Comparison of ENCODE assay signal across 8 mouse cellular contexts in genomic region chr8:13338901-13339645, GRCm38 (mm10). TPM values are rescaled to one million over a fixed set of nuclear protein-coding genes. Genes with fewer than 3 reads are reported as not detected.
DNase-seq lines count a peak whose midpoint lies in the region; ATAC-seq and TF ChIP-seq lines count a peak whose summit lies in the region.

No protein-coding gene starts in this region.

- peaks cover 4% of the 10 kb centered on the region; the same call in 1 of the 2 replicates for H3K4me1 ChIP-seq in forebrain, embryonic 11.5 days (replicated peaks; ENCODE audit: control insufficient read depth, insufficient read depth, low read length)
- peaks cover 14% of the 10 kb centered on the region for H3K4me1 ChIP-seq in hindbrain, embryonic 12.5 days
- peaks cover 21% of the 10 kb centered on the region for H3K4me1 ChIP-seq in limb, embryonic 15.5 days
- no peaks in the 10 kb centered on the region for H3K4me1 ChIP-seq in midbrain, postnatal 0 days (ENCODE audit: insufficient read depth, low read length)
- peaks cover 7% of the 10 kb centered on the region for H3K4me1 ChIP-seq in thymus, adult 2 months (replicated peaks; ENCODE audit: control insufficient read depth, insufficient read depth, low read length)

- peak overlapping the region; percentile 46 for H3K27ac ChIP-seq in forebrain, embryonic 11.5 days (ENCODE audit: low read depth, low read length)
- H3K27ac ChIP-seq in hindbrain, embryonic 12.5 days = peak overlapping the region; percentile 82
- peak overlapping the region; percentile 86 for H3K27ac ChIP-seq in limb, embryonic 15.5 days
- peak overlapping the region; percentile 83 for H3K27ac ChIP-seq in midbrain, postnatal 0 days (ENCODE audit: low read depth, low read length)
- H3K27ac ChIP-seq in thymus, adult 2 months (ENCODE audit: control insufficient read depth, insufficient read depth, low read length) = no peak overlapping the region

- peak overlapping the region; percentile 96 for H3K9ac ChIP-seq in forebrain, embryonic 11.5 days (ENCODE audit: low read length)
- peak overlapping the region; percentile 99 for H3K9ac ChIP-seq in hindbrain, embryonic 12.5 days
- H3K9ac ChIP-seq in limb, embryonic 15.5 days = peak overlapping the region; percentile 90
- H3K9ac ChIP-seq in midbrain, postnatal 0 days (replicated peaks; ENCODE audit: low read length, poor library complexity, severe bottlenecking) = peak overlapping the region; percentile 96

- peak; percentile 94 for DNase-seq in heart, adult 11 months
- no peak for DNase-seq in heart, adult 8-10 months (ENCODE audit: low spot score)
- peak; percentile 73 for DNase-seq in adrenal gland, postnatal 10 days
- peak; percentile 76 for DNase-seq in forebrain, embryonic 11.5 days (ENCODE audit: low spot score)
- DNase-seq in midbrain, postnatal 0 days (ENCODE audit: low spot score) = peak; percentile 7
- peak; percentile 44 for DNase-seq in thymus, adult 2 months

- TF ChIP-seq CTCF in midbrain, postnatal 0 days (IDR thresholded peaks at IDR 0.05) = no peak
- no peak for TF ChIP-seq CTCF in thymus, adult 2 months (IDR thresholded peaks at IDR 0.05; ENCODE audit: borderline replicate concordance, control insufficient read depth, extremely low read depth, insufficient read depth, low read length, poor library complexity)

- ATAC-seq in forebrain, embryonic 11.5 days (replicated peaks; ENCODE audit: low FRiP score) = peak; percentile 65
- peak; percentile 73 for ATAC-seq in hindbrain, embryonic 12.5 days (ENCODE audit: low FRiP score)
- ATAC-seq in limb, embryonic 15.5 days (ENCODE audit: insufficient number of reproducible peaks, low FRiP score, low TSS enrichment, low read depth) = peak; percentile 45; the same call in 1 of the 2 replicates
- peak; percentile 64 for ATAC-seq in midbrain, postnatal 0 days (ENCODE audit: low FRiP score)

- WGBS in forebrain, embryonic 11.5 days = under 1% methylated on average over 68 of the region's 70 CpGs
- under 1% methylated on average over 55 of the region's 70 CpGs for WGBS in hindbrain, embryonic 12.5 days
- WGBS in limb, embryonic 15.5 days = under 1% methylated on average over 68 of the region's 70 CpGs
- WGBS in midbrain, postnatal 0 days = under 1% methylated on average over 29 of the region's 70 CpGs
- WGBS in thymus, adult 2 months = 1% methylated on average over 70 of the region's 70 CpGs

- peaks cover 3% of the 10 kb centered on the region; the same call in 1 of the 2 replicates for H3K36me3 ChIP-seq in forebrain, embryonic 11.5 days (ENCODE audit: control insufficient read depth, insufficient read depth, low read length)
- H3K36me3 ChIP-seq in hindbrain, embryonic 12.5 days = peaks cover 30% of the 10 kb centered on the region
- H3K36me3 ChIP-seq in limb, embryonic 15.5 days = peaks cover 37% of the 10 kb centered on the region
- H3K36me3 ChIP-seq in midbrain, postnatal 0 days (ENCODE audit: insufficient read depth, low read length) = peaks cover 14% of the 10 kb centered on the region
- peaks cover 10% of the 10 kb centered on the region for H3K36me3 ChIP-seq in thymus, adult 2 months (ENCODE audit: control insufficient read depth, insufficient read depth, low read length)

- H3K4me2 ChIP-seq in forebrain, embryonic 11.5 days (ENCODE audit: low read depth, low read length, severe bottlenecking) = peak overlapping the region; percentile 79
- H3K4me2 ChIP-seq in hindbrain, embryonic 12.5 days (replicated peaks) = peak overlapping the region; percentile 87
- peak overlapping the region; percentile 76 for H3K4me2 ChIP-seq in limb, embryonic 15.5 days
- H3K4me2 ChIP-seq in midbrain, postnatal 0 days (ENCODE audit: low read depth, low read length, poor library complexity, severe bottlenecking) = peak overlapping the region; percentile 89

- H3K9me3 ChIP-seq in forebrain, embryonic 11.5 days (ENCODE audit: control insufficient read depth, low read length) = no peaks in the 10 kb centered on the region
- H3K9me3 ChIP-seq in hindbrain, embryonic 12.5 days (replicated peaks) = no peaks in the 10 kb centered on the region
- H3K9me3 ChIP-seq in limb, embryonic 15.5 days = no peaks in the 10 kb centered on the region
- no peaks in the 10 kb centered on the region for H3K9me3 ChIP-seq in midbrain, postnatal 0 days (ENCODE audit: low read length)

- no peaks in the 10 kb centered on the region for H3K27me3 ChIP-seq in forebrain, embryonic 11.5 days (ENCODE audit: control insufficient read depth, insufficient read depth, low read length)
- H3K27me3 ChIP-seq in hindbrain, embryonic 12.5 days = no peaks in the 10 kb centered on the region
- no peaks in the 10 kb centered on the region for H3K27me3 ChIP-seq in limb, embryonic 15.5 days
- no peaks in the 10 kb centered on the region for H3K27me3 ChIP-seq in midbrain, postnatal 0 days (ENCODE audit: insufficient read depth, low read length)
- H3K27me3 ChIP-seq in thymus, adult 2 months (ENCODE audit: control insufficient read depth, insufficient read depth, low read length) = no peaks in the 10 kb centered on the region

- peak overlapping the region; percentile 95 for H3K4me3 ChIP-seq in forebrain, embryonic 11.5 days (ENCODE audit: low read depth, low read length)
- peak overlapping the region; percentile 100 for H3K4me3 ChIP-seq in hindbrain, embryonic 12.5 days
- H3K4me3 ChIP-seq in limb, embryonic 15.5 days = peak overlapping the region; percentile 88
- H3K4me3 ChIP-seq in midbrain, postnatal 0 days (ENCODE audit: low read depth, low read length) = peak overlapping the region; percentile 89
- H3K4me3 ChIP-seq in thymus, adult 2 months (ENCODE audit: control insufficient read depth, insufficient read depth, low read length) = peak overlapping the region; percentile 82

- TF ChIP-seq POLR2A in thymus, adult 2 months (IDR thresholded peaks at IDR 0.05; ENCODE audit: control insufficient read depth, extremely low read depth, insufficient read depth, low read length, poor library complexity) = no peak

RNA-seq across cellular contexts. Expression of gene Tfdp1, which starts 0.5 kb away (rescaled TPM):
- 10 to 100 TPM; 34.4 to 43.9 (median 38.3) TPM for total RNA-seq in heart, adult 8-10 months (2022)
- 10 to 100 TPM; 69.5 to 70.8 TPM for total RNA-seq in adrenal gland, postnatal 10 days (2021)
- 237 and 244 TPM in 2 replicates for polyA plus RNA-seq in forebrain, embryonic 11.5 days (2014; fragmentation: Nextera tagmentation; extraction: Ambion mirVana)
- polyA plus RNA-seq in hindbrain, embryonic 12.5 days (2016; fragmentation: Nextera tagmentation; extraction: Ambion mirVana) = 144 and 147 TPM in 2 replicates
- polyA plus RNA-seq in limb, embryonic 15.5 days (2015; fragmentation: Nextera tagmentation; extraction: Ambion mirVana) = 143 and 160 TPM in 2 replicates
- 58.6 and 59.6 TPM in 2 replicates for total RNA-seq in midbrain, postnatal 0 days (2014; rRNA removed)
- 72.4 and 75.4 TPM in 2 replicates for polyA plus RNA-seq in midbrain, postnatal 0 days (2015; fragmentation: Nextera tagmentation; extraction: Ambion mirVana)
- 123 and 141 TPM in 2 replicates for polyA plus RNA-seq in thymus, adult 2 months (2012; rRNA removed)

RNA-seq across cellular contexts. Expression of gene Tmco3, which starts 51.1 kb away (rescaled TPM):
- total RNA-seq in heart, adult 8-10 months (2022) = 10 to 100 TPM; 28.3 to 38.8 (median 33.8) TPM
- 10 to 100 TPM; 20.7 to 24.3 TPM for total RNA-seq in adrenal gland, postnatal 10 days (2021)
- polyA plus RNA-seq in forebrain, embryonic 11.5 days (2014; fragmentation: Nextera tagmentation; extraction: Ambion mirVana) = 40.0 and 40.8 TPM in 2 replicates
- 49.5 and 59.4 TPM in 2 replicates for polyA plus RNA-seq in hindbrain, embryonic 12.5 days (2016; fragmentation: Nextera tagmentation; extraction: Ambion mirVana)
- polyA plus RNA-seq in limb, embryonic 15.5 days (2015; fragmentation: Nextera tagmentation; extraction: Ambion mirVana) = 44.4 and 47.7 TPM in 2 replicates
- total RNA-seq in midbrain, postnatal 0 days (2014; rRNA removed) = 23.5 and 31.9 TPM in 2 replicates
- polyA plus RNA-seq in midbrain, postnatal 0 days (2015; fragmentation: Nextera tagmentation; extraction: Ambion mirVana) = 28.9 and 31.4 TPM in 2 replicates
- polyA plus RNA-seq in thymus, adult 2 months (2012; rRNA removed) = 16.7 and 22.4 TPM in 2 replicates

RNA-seq across cellular contexts. Expression of gene Dcun1d2, which starts 51.1 kb away (rescaled TPM):
- total RNA-seq in heart, adult 8-10 months (2022) = 10 to 100 TPM; 67.1 to 79.4 (median 73.3) TPM
- total RNA-seq in adrenal gland, postnatal 10 days (2021) = 10 to 100 TPM; 19.9 to 25.9 TPM
- 33.8 and 34.6 TPM in 2 replicates for polyA plus RNA-seq in forebrain, embryonic 11.5 days (2014; fragmentation: Nextera tagmentation; extraction: Ambion mirVana)
- 30.6 and 32.4 TPM in 2 replicates for polyA plus RNA-seq in hindbrain, embryonic 12.5 days (2016; fragmentation: Nextera tagmentation; extraction: Ambion mirVana)
- polyA plus RNA-seq in limb, embryonic 15.5 days (2015; fragmentation: Nextera tagmentation; extraction: Ambion mirVana) = 29.7 and 32.0 TPM in 2 replicates
- total RNA-seq in midbrain, postnatal 0 days (2014; rRNA removed) = 32.7 and 38.9 TPM in 2 replicates
- polyA plus RNA-seq in midbrain, postnatal 0 days (2015; fragmentation: Nextera tagmentation; extraction: Ambion mirVana) = 24.4 and 28.3 TPM in 2 replicates
- polyA plus RNA-seq in thymus, adult 2 months (2012; rRNA removed) = 29.4 and 31.2 TPM in 2 replicates

RNA-seq across cellular contexts. Expression of gene Atp4b, which starts 57.6 kb away (rescaled TPM):
- total RNA-seq in heart, adult 8-10 months (2022) = not detected
- total RNA-seq in adrenal gland, postnatal 10 days (2021) = not detected
- polyA plus RNA-seq in forebrain, embryonic 11.5 days (2014; fragmentation: Nextera tagmentation; extraction: Ambion mirVana) = not detected in 2 replicates
- not detected in 2 replicates for polyA plus RNA-seq in hindbrain, embryonic 12.5 days (2016; fragmentation: Nextera tagmentation; extraction: Ambion mirVana)
- not detected in 2 replicates for polyA plus RNA-seq in limb, embryonic 15.5 days (2015; fragmentation: Nextera tagmentation; extraction: Ambion mirVana)
- total RNA-seq in midbrain, postnatal 0 days (2014; rRNA removed) = not detected in 2 replicates
- not detected in 2 replicates for polyA plus RNA-seq in midbrain, postnatal 0 days (2015; fragmentation: Nextera tagmentation; extraction: Ambion mirVana)
- 0.65 and 0.71 TPM in 2 replicates for polyA plus RNA-seq in thymus, adult 2 months (2012; rRNA removed)
